36 mouse cellular contexts compared by ENCODE assay signal in genomic region chr1:73727781-73728180, GRCm38 (mm10).
"Had no signal": no experiment of that assay in that cellular context is flagged by ENCODE, and none has a peak within 500 bp of the region (broad histone marks: within the 10 kb centered on the region; RNA-seq: fewer than 3 reads in every experiment).

No protein-coding gene starts in this region.

- H3K4me1 ChIP-seq: heart, embryonic 12.5 days; heart, embryonic 13.5 days; hindbrain, embryonic 10.5 days; hindbrain, embryonic 12.5 days; hindbrain, embryonic 13.5 days; hindbrain, embryonic 15.5 days; intestine, embryonic 15.5 days; kidney, embryonic 15.5 days had no signal

- H3K4me3 ChIP-seq: heart, adult 2 months; heart, embryonic 10.5 days; heart, embryonic 12.5 days; heart, embryonic 13.5 days; heart, embryonic 15.5 days; hindbrain, embryonic 10.5 days; hindbrain, embryonic 12.5 days; hindbrain, embryonic 13.5 days; hindbrain, embryonic 15.5 days; intestine, embryonic 15.5 days; kidney, embryonic 15.5 days; layer of hippocampus, adult 2 months had no signal

- H3K27ac ChIP-seq: heart, adult 2 months; heart, embryonic 10.5 days; heart, embryonic 13.5 days; heart, embryonic 15.5 days; hindbrain, embryonic 10.5 days; hindbrain, embryonic 12.5 days; hindbrain, embryonic 13.5 days; hindbrain, embryonic 14.5 days; hindbrain, embryonic 15.5 days; hindbrain, postnatal 0 days; intestine, embryonic 15.5 days; kidney, embryonic 15.5 days; kidney, postnatal 0 days; layer of hippocampus, adult 2 months had no signal

- H3K9ac ChIP-seq: heart, embryonic 12.5 days; heart, embryonic 13.5 days; heart, embryonic 15.5 days; hindbrain, embryonic 12.5 days; hindbrain, embryonic 13.5 days; hindbrain, embryonic 14.5 days; hindbrain, embryonic 15.5 days; intestine, embryonic 15.5 days; kidney, embryonic 15.5 days had no signal

- H3K27me3 ChIP-seq: heart, embryonic 12.5 days; heart, embryonic 13.5 days; heart, embryonic 15.5 days; hindbrain, embryonic 12.5 days; hindbrain, embryonic 13.5 days; hindbrain, embryonic 15.5 days; intestine, embryonic 15.5 days; kidney, embryonic 15.5 days had no signal

- H3K4me2 ChIP-seq: heart, embryonic 11.5 days; heart, embryonic 12.5 days; heart, embryonic 13.5 days; heart, embryonic 15.5 days; hindbrain, embryonic 12.5 days; hindbrain, embryonic 13.5 days; hindbrain, embryonic 14.5 days; hindbrain, embryonic 15.5 days; intestine, embryonic 15.5 days; kidney, embryonic 15.5 days had no signal

- H3K9me3 ChIP-seq: heart, embryonic 15.5 days; hindbrain, embryonic 10.5 days; hindbrain, embryonic 12.5 days; hindbrain, embryonic 13.5 days; hindbrain, embryonic 15.5 days; intestine, embryonic 15.5 days; kidney, embryonic 15.5 days had no signal

- ATAC-seq: hindbrain, embryonic 16.5 days; hindbrain, postnatal 0 days; inflammation-experienced regulatory T-cells, adult 6 months; intestine, embryonic 15.5 days; intestine, embryonic 16.5 days; intestine, postnatal 0 days had no signal

- H3K36me3 ChIP-seq: heart, embryonic 10.5 days; heart, embryonic 12.5 days; heart, embryonic 13.5 days; heart, embryonic 15.5 days; hindbrain, embryonic 10.5 days; hindbrain, embryonic 12.5 days; hindbrain, embryonic 13.5 days; hindbrain, embryonic 15.5 days; intestine, embryonic 15.5 days; kidney, embryonic 15.5 days had no signal

- DNase-seq: heart, adult 18-20 months; heart, adult 2 months; heart, postnatal 10 days; heart, postnatal 14 days; heart, postnatal 36 days; heart, postnatal 4 days; kidney, adult 11 months; kidney, adult 18-20 months; kidney, adult 2 months; kidney, adult 8-10 months; kidney, adult 9 months; kidney, postnatal 10 days; kidney, postnatal 14 days; kidney, postnatal 25 days; kidney, postnatal 36 days; kidney, postnatal 4 days; layer of hippocampus, adult 9-11 months had no signal
